Mouse (Mus musculus) adrenal gland, adult 10 weeks (tissue): Measurements from ENCODE around the gene Net1. TPM values are rescaled to one million over a fixed set of nuclear protein-coding genes. Genes with fewer than 3 reads are reported as not detected.

Experiments
- polyA plus RNA-seq: library from polyadenylated mRNA; stranded (reverse); fragments of 350-450 nt; fragmentation: Illumina TruSeq; extraction: RNeasy Lipid Tissue Mini Kit (QIAGEN cat#74804); gene quantifications from one replicate; pipeline ENCODE4 v1.2.3, GENCODE M21; 2014; ENCODE audit warnings: low read depth, low replicate concordance

The Net1 gene
- 340 TPM for polyA plus RNA-seq

GRCm38 (mm10) chr13:3917571-3918311 lies at the start of gene Net1, which contains the start of gene Tubal3:
Gene Net1, minus strand, starts transcription at chr13:3918220.
Gene Tubal3, plus strand, starts transcription at chr13:3918274.

GRCm38 (mm10) chr13:3945249-3945648 lies 27.2 kb upstream of the Net1 start, which contains the start of gene Ucn3:
Gene Ucn3, minus strand, starts transcription at chr13:3945349.

GRCm38 (mm10) chr13:3853648-3854333 lies 64.2 kb downstream of the Net1 start, which contains the start of gene Calm5:
Gene Calm5, plus strand, starts transcription at chr13:3854173.

GRCm38 (mm10) chr13:3837312-3837807 lies 80.7 kb downstream of the Net1 start, which contains the start of gene Calm4:
Gene Calm4, plus strand, starts transcription at chr13:3837757.

Other genes starting within 250 kb of the Net1 start
- not detected for gene Calml3, start 113.9 kb downstream of the Net1 start, polyA plus RNA-seq
- not detected for gene Calm4, start 80.5 kb downstream of the Net1 start, polyA plus RNA-seq
- not detected for gene Calm5, start 64.0 kb downstream of the Net1 start, polyA plus RNA-seq
- gene Tubal3, start 54 bp upstream of the Net1 start, polyA plus RNA-seq: not detected
- not detected for gene Ucn3, start 27.1 kb upstream of the Net1 start, polyA plus RNA-seq
- gene Akr1c14, start 130.8 kb upstream of the Net1 start, polyA plus RNA-seq: 4.3 TPM
- 3,080 TPM for gene Akr1c18, start 232.4 kb upstream of the Net1 start, polyA plus RNA-seq